Mouse (Mus musculus): ENCODE data around the gene Tlk1.

- TF ChIP-seq EP300 (optimal IDR thresholded peaks at IDR 0.05) (no peak), CTCF (IDR thresholded peaks at IDR 0.05; ENCODE audit: low read depth) (peak; percentile 61)
Measured at GRCm38 (mm10) chr2:70663764-70664163, 161.8 kb downstream of the Tlk1 start.
